Mouse (Mus musculus) heart, embryonic 13.5 days (tissue): ENCODE measurements around the gene Derl3. TPM values are rescaled to one million over a fixed set of nuclear protein-coding genes. Genes with fewer than 3 reads are reported as not detected.

Experiments
- ATAC-seq: fragments of 200-750 bp; cut with Nextera tagmentation; 2 replicates; pipeline ENCODE4 v1.8.0; 2017; ENCODE audit warnings: moderate TSS enrichment; ENCODE audit not compliant: insufficient number of reproducible peaks, low FRiP score, low TSS enrichment; ENCODE audit errors: extremely low read depth
- H3K27ac ChIP-seq: fragments of 300-500 bp; sonication (generic); replicated peaks from 2 replicates; pipeline ENCODE4 v1.5.1; 2015; ENCODE audit warnings: moderate library complexity, mild to moderate bottlenecking, inconsistent platforms
- H3K27me3 ChIP-seq: fragments of 300-500 bp; sonication (generic); replicated peaks from 2 replicates; pipeline ENCODE4 v1.6.1; 2015; ENCODE audit warnings: mild to moderate bottlenecking, inconsistent platforms
- H3K36me3 ChIP-seq: fragments of 300-500 bp; sonication (generic); 2 replicates; pipeline ENCODE4 v1.6.1; 2015; ENCODE audit warnings: mild to moderate bottlenecking, inconsistent platforms
- H3K4me1 ChIP-seq: fragments of 300-500 bp; sonication (generic); 2 replicates; pipeline ENCODE4 v1.6.1; 2015; ENCODE audit warnings: inconsistent platforms
- H3K4me2 ChIP-seq: fragments of 300-500 bp; sonication (generic); 2 replicates; pipeline ENCODE4 v1.6.1; 2015; ENCODE audit warnings: inconsistent platforms, mild to moderate bottlenecking, moderate library complexity
- H3K4me3 ChIP-seq: fragments of 300-500 bp; sonication (generic); 2 replicates; pipeline ENCODE4 v1.5.1; 2015; ENCODE audit warnings: moderate library complexity, mild to moderate bottlenecking, inconsistent platforms
- H3K9ac ChIP-seq: fragments of 300-500 bp; sonication (generic); 2 replicates; pipeline ENCODE4 v1.6.1; 2015; ENCODE audit warnings: inconsistent platforms, mild to moderate bottlenecking, moderate library complexity
- H3K9me3 ChIP-seq: fragments of 300-500 bp; sonication (generic); 2 replicates; pipeline ENCODE4 v1.6.1; 2016; ENCODE audit warnings: inconsistent platforms
- WGBS: fragments of 180-500 bp; shearing (Covaris S2); methylation state at CpG from one replicate; pipeline ENCODE4 v1.1.7; 2015; ENCODE audit warnings: mixed read lengths; 5-methylcytosine and 5-hydroxymethylcytosine counted together
- polyA plus RNA-seq: library from polyadenylated mRNA; unstranded; fragments of >200 nt; fragmentation: Nextera tagmentation; extraction: Ambion mirVana; gene quantifications from 2 replicates; pipeline ENCODE4 v1.2.1, GENCODE M21; 2015

The Derl3 gene
- polyA plus RNA-seq, 1 experiment from 2014 or later = 2.4 TPM

GRCm38 (mm10) chr10:75935680-75936541, 42.7 kb downstream of the Derl3 start, which contains the start of gene Mmp11:
TSS of gene Mmp11 (minus strand) at chr10:75936496.
- Histone ChIP-seq H3K27me3 (peaks cover 39% of the 10 kb centered on the region), H3K4me1 (peaks cover 59% of the 10 kb centered on the region), H3K4me3 (peak within 1 kb of the TSS; percentile 69), H3K4me2 (peak within 1 kb of the TSS; percentile 78), H3K9me3 (no peaks in the 10 kb centered on the region), H3K36me3 (peaks cover 4% of the 10 kb centered on the region; the same call in 1 of the 2 replicates), H3K27ac (peak within 1 kb of the TSS; percentile 90), H3K9ac (peak within 1 kb of the TSS; percentile 91)
- WGBS = 1% methylated on average over 51 of the region's 51 CpGs
- peak; percentile 84 for ATAC-seq

- H3K9me3 ChIP-seq = no peaks in the 10 kb centered on the region
- peak overlapping the region; percentile 29 for H3K27ac ChIP-seq
- peak overlapping the region; percentile 69 for H3K4me3 ChIP-seq
- peak overlapping the region; percentile 91 for H3K9ac ChIP-seq
- H3K36me3 ChIP-seq = peaks cover 4% of the 10 kb centered on the region; the same call in 1 of the 2 replicates
- H3K27me3 ChIP-seq = peaks cover 29% of the 10 kb centered on the region
- peak overlapping the region; percentile 78 for H3K4me2 ChIP-seq
- no peak for ATAC-seq
- peaks cover 47% of the 10 kb centered on the region for H3K4me1 ChIP-seq
- 28% methylated on average over 18 of the region's 18 CpGs for WGBS
Observed at GRCm38 (mm10) chr10:75936909-75937667, 43.9 kb downstream of the Derl3 start.

- Histone ChIP-seq H3K4me1 (peaks cover 39% of the 10 kb centered on the region), H3K9me3 (no peaks in the 10 kb centered on the region), H3K9ac (peak overlapping the region; percentile 91), H3K36me3 (peaks cover 4% of the 10 kb centered on the region; the same call in 1 of the 2 replicates), H3K27ac (0 out of 2 replicates have a peak overlapping the region, but pooled peaks have one; percentile 12), H3K4me2 (peak overlapping the region; percentile 78), H3K27me3 (peaks cover 26% of the 10 kb centered on the region), H3K4me3 (peak overlapping the region; percentile 69)
- no peak for ATAC-seq
- WGBS = 49% methylated on average over 10 of the region's 10 CpGs
Observed at GRCm38 (mm10) chr10:75937851-75938643, 44.8 kb downstream of the Derl3 start.

GRCm38 (mm10) chr10:75939481-75940234, 46.4 kb downstream of the Derl3 start:
- peak overlapping the region; percentile 25 for H3K4me3 ChIP-seq
- peak overlapping the region; percentile 10; the same call in 1 of the 2 replicates for H3K9ac ChIP-seq
- peaks cover 23% of the 10 kb centered on the region for H3K27me3 ChIP-seq
- H3K4me1 ChIP-seq = peaks cover 44% of the 10 kb centered on the region
- H3K4me2 ChIP-seq = peak overlapping the region; percentile 32
- H3K36me3 ChIP-seq = peaks cover 4% of the 10 kb centered on the region; the same call in 1 of the 2 replicates
- WGBS = 43% methylated on average over 9 of the region's 9 CpGs
- ATAC-seq = no peak
- H3K27ac ChIP-seq = no peak overlapping the region
- H3K9me3 ChIP-seq = no peaks in the 10 kb centered on the region

GRCm38 (mm10) chr10:75940520-75940919, 47.3 kb downstream of the Derl3 start, which contains the start of gene Gm867:
TSS of gene Gm867 (minus strand) at chr10:75940672.
- H3K4me2 ChIP-seq = peak within 1 kb of the TSS; percentile 32

GRCm38 (mm10) chr10:75941042-75941824, 48.0 kb downstream of the Derl3 start:
- 65% methylated on average over 9 of the region's 9 CpGs for WGBS
- Histone ChIP-seq H3K9me3 (no peaks in the 10 kb centered on the region), H3K27me3 (peaks cover 11% of the 10 kb centered on the region), H3K9ac (no peak overlapping the region), H3K27ac (no peak overlapping the region), H3K4me3 (no peak overlapping the region), H3K36me3 (peaks cover 4% of the 10 kb centered on the region; the same call in 1 of the 2 replicates), H3K4me2 (no peak overlapping the region), H3K4me1 (peaks cover 37% of the 10 kb centered on the region)
- no peak for ATAC-seq

More at GRCm38 (mm10) chr10:75940520-75940919, 47.3 kb downstream of the Derl3 start, which contains the start of gene Gm867:
- Histone ChIP-seq H3K9me3 (no peaks in the 10 kb centered on the region), H3K4me1 (peaks cover 38% of the 10 kb centered on the region), H3K9ac (peak within 1 kb of the TSS; percentile 40; the same call in 1 of the 2 replicates), H3K27ac (no peak within 1 kb of the TSS), H3K4me3 (peak within 1 kb of the TSS; percentile 25), H3K27me3 (peaks cover 18% of the 10 kb centered on the region), H3K36me3 (peaks cover 4% of the 10 kb centered on the region; the same call in 1 of the 2 replicates)
- ATAC-seq = no peak
- WGBS = 55% methylated on average over 5 of the region's 5 CpGs

GRCm38 (mm10) chr10:75942736-75943477, 49.7 kb downstream of the Derl3 start, which contains the start of gene Vpreb3:
TSS of gene Vpreb3 (plus strand) at chr10:75943057.
- H3K36me3 ChIP-seq = peaks cover 4% of the 10 kb centered on the region; the same call in 1 of the 2 replicates
- H3K4me1 ChIP-seq = peaks cover 21% of the 10 kb centered on the region
- H3K9ac ChIP-seq = no peak within 1 kb of the TSS
- no peak within 1 kb of the TSS for H3K4me3 ChIP-seq
- H3K27me3 ChIP-seq = no peaks in the 10 kb centered on the region
- H3K27ac ChIP-seq = no peak within 1 kb of the TSS
- ATAC-seq = no peak
- no peak within 1 kb of the TSS for H3K4me2 ChIP-seq
- H3K9me3 ChIP-seq = no peaks in the 10 kb centered on the region
- 71% methylated on average over 15 of the region's 15 CpGs for WGBS

GRCm38 (mm10) chr10:75944066-75944772, 51.0 kb downstream of the Derl3 start:
- no peak for ATAC-seq
- Histone ChIP-seq H3K9me3 (no peaks in the 10 kb centered on the region), H3K36me3 (no peaks in the 10 kb centered on the region; the same call in 1 of the 2 replicates), H3K27ac (no peak overlapping the region), H3K4me3 (no peak overlapping the region), H3K27me3 (peaks cover 11% of the 10 kb centered on the region), H3K4me2 (no peak overlapping the region), H3K9ac (no peak overlapping the region), H3K4me1 (peaks cover 16% of the 10 kb centered on the region)
- WGBS = 33% methylated on average over 11 of the region's 11 CpGs
